In the genomic region with DNA sequence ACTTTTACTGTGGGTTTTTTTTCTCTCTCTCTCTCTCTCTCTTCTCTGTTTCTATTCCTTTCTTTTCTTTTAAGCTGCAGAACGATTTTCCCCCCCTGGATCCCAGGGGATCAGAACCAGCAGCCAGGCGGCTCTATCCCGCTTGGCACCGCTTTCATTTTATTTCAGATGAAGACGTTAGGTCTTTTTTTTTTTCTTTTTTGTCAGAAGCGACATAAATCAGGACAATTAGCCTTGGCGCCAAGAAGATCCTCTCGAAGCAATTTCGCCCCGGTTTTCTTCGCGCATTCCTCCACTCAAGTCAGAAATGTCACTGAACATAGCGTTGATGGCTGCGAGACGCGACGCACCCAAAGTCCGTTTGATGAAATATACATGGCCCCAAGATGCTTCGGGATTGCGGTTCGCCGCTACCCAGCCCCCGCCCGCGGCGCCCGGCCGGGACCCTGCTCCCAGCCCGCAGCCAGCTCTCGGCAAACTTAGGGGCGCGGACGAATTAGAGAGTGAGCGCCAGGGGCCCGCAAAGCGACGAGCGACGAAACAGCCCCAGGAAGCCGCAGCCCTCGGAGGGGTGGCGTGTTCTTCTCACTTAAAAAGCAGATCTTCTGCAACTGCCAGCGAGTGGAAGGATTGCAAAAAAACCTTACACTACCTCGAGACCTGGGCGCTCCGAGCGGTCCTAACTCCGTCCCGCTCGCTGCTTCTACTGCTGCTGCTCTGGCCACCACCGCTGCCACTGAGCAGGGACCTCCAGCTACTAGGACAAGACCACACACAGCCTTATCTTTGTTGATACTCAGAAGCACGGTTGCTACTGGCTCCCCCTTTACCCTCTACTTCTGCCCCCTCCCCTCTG, we compare ENCODE assay signal across 7 mouse cellular contexts. TPM values are rescaled to one million over a fixed set of nuclear protein-coding genes. Genes with fewer than 3 reads are reported as not detected.
DNase-seq lines count a peak whose midpoint lies in the region; TF ChIP-seq lines count a peak whose summit lies in the region.

A gene (minus strand): TSS at position 806 of the 856 bp plus-strand sequence.

- WGBS in thymus, adult 2 months = 1% methylated on average over 52 of the region's 52 CpGs

- TF ChIP-seq CTCF in thymus, adult 2 months (IDR thresholded peaks at IDR 0.05; ENCODE audit: borderline replicate concordance, control insufficient read depth, extremely low read depth, insufficient read depth, low read length, poor library complexity) = no peak

- H3K27ac ChIP-seq in thymus, adult 2 months (ENCODE audit: control insufficient read depth, insufficient read depth, low read length) = no peak within 1 kb of the TSS

- DNase-seq in thymus, adult 2 months = no peak
- DNase-seq in thymus, postnatal 36 days = no peak
- peak; percentile 42 to 46 for DNase-seq in cerebellum, postnatal 10 days
- peak; percentile 31 to 52 for DNase-seq in frontal cortex, postnatal 36 days (ENCODE audit: low spot score in 2 of 2)
- peak; percentile 43 to 58 for DNase-seq in kidney, postnatal 4 days
- peak; percentile 17 to 30 for DNase-seq in lung, postnatal 4 days
- peak; percentile 31 for DNase-seq in right cerebral cortex, postnatal 4 days

- H3K27me3 ChIP-seq in thymus, adult 2 months (ENCODE audit: control insufficient read depth, insufficient read depth, low read length) = peaks cover 13% of the 10 kb centered on the region

- H3K4me1 ChIP-seq in thymus, adult 2 months (replicated peaks; ENCODE audit: control insufficient read depth, insufficient read depth, low read length) = peaks cover 3% of the 10 kb centered on the region; the same call in 1 of the 2 replicates

- no peak for TF ChIP-seq POLR2A in thymus, adult 2 months (IDR thresholded peaks at IDR 0.05; ENCODE audit: control insufficient read depth, extremely low read depth, insufficient read depth, low read length, poor library complexity)

- H3K36me3 ChIP-seq in thymus, adult 2 months (ENCODE audit: control insufficient read depth, insufficient read depth, low read length) = no peaks in the 10 kb centered on the region

- H3K4me3 ChIP-seq in thymus, adult 2 months (ENCODE audit: control insufficient read depth, insufficient read depth, low read length) = peak within 1 kb of the TSS; percentile 24

RNA-seq across cellular contexts. Expression of the gene that starts here (rescaled TPM):
- polyA plus RNA-seq in thymus, adult 2 months (2012; rRNA removed) = 0.07 and 0.13 TPM in 2 replicates

Comparison
In these comparisons a context has a peak if more than half of its experiments do, and no peak if none do; other contexts are left out.
1. DNase-seq: peak in cerebellum, postnatal 10 days (2 of 2), frontal cortex, postnatal 36 days (2 of 2), kidney, postnatal 4 days (2 of 2), lung, postnatal 4 days (2 of 2) and right cerebral cortex, postnatal 4 days (single experiment); none in thymus, adult 2 months (single experiment) and thymus, postnatal 36 days (0 of 2).